Mouse (Mus musculus) fat pad, adult 2 months (tissue): ENCODE results near the gene Prdm9.

ENCODE experiments used
- DNase-seq: peaks from one replicate; pipeline ENCODE4 v3.0.0-alpha.2; 2011; ENCODE audit warnings: low read depth, low spot score; ENCODE audit errors: extremely low read depth

Prdm9 gene

GRCm38 (mm10) chr17:15528887-15529286 is 35.3 kb downstream of the Prdm9 start:
- no peak for DNase-seq

DNA sequence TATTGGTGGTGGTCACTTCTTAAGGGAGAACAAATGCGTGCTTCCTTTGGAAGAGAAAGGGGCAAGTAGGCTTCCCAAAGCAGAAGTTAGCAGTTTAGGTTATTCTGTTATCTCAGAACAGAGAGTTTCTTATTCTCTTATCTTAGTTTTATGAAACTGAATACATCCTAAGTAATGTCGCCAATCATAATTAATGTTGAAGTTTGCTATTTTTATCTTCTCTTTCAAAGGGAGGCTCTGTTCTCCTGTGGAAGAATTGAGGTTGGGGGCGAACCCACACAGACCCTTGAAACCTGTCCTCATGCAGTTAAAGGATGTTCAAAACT is 36.4 kb downstream of the Prdm9 start:
- DNase-seq, result no peak

DNA sequence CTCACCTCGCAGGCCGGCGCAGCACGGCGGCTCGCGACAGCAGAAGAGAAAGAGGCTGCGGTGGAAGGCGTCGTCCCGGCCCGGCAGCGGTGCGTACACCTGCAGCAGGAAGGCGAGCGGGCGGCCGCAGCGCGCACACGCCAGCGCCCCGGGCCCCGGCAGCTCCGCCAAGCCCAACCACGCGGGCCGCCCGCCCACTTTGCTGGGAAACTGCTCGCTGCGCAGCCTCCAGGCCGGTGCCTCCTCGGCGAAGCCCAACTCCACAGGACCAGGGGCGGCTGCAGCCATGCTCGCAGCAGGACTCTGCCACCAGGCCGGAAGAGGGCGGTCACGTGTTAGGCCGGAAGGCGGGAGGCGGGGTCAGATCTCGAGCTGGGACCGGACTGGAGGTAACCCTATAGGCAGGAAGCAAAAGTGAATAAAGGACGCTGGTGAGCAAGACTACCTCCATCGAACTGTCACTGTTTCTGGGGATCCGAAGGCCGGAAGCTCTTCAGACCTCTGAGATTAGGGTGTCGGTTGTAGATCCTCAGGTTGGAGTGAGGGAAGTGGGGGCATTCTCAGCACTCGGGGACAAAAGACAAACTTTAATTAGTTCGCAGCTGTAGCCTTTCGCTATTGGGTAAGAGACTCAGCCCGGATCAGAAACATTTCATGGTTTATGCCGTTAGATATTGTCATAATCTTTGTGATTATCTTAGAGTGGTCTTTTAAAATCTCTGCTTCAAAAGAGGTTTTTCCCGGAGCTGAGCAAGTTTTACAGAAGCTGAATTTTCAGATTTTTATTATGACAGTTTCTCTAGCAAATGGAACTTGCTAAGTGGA is 37.0 kb downstream of the Prdm9 start, which contains the start of gene Pdcd2:
TSS of gene Pdcd2 (minus strand) at position 316 of the 825 bp plus-strand sequence.
- DNase-seq, result peak; percentile 50

DNA sequence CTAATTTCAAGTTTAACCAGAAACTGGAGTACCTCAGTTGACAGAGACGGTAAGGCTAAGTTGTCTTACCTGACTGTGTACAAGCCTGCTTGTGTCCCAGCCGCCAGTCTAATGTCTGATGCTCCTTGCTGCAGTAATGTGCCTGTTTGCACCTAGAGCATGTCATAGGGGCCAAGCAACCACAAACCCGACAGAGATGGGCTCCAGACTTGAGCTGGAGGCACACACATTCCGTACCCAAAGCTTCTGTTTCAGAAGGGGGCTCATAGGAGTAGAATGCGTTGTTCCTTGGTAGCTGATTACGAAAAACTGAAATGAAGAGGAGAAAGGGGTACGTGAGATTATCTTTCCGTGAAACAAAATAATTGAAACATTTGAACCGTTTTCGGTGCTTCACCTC is 37.9 kb downstream of the Prdm9 start:
- no peak for DNase-seq

- DNase-seq, result no peak
These were observed 45.4 kb downstream of the Prdm9 start for GRCm38 (mm10) chr17:15518766-15519165.

DNA sequence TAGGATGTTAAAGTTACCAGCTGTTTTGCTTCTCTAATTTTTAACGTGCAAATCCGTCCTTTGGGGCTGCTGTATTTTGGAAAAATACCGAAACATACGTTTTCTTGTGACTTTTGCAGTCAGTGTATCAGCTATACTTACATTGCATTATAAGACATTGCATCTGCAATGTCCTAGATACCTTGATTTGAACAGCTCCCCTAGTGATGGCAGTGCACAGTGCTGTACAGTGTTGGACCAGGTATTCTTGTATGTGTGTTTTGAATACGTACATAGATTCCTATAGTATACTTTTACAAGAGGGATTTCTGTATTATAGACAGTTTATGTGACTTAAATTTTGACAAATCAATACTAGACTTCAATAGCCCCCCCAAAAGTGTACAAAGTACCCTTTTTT is 46.0 kb downstream of the Prdm9 start:
- DNase-seq, result no peak

DNA sequence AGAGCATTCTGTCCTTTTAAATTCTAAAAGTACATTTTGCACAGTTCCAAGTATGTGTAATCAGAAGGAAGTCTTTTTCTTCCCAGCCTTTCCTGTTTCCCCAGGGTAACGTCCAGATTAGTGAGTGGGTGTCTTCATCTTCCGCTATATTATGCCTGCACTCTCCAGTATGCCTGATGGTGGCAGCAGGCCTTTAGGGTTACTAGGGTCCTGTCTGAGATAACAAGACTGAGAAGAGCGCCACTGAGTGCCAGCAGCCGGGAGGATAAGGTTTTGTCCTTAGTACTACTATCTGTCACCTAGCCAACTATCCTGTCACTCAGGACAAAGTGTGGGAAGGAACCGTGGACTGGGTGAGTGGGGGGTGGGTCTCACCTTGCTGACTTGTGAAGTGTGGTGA is 46.4 kb downstream of the Prdm9 start:
- no peak for DNase-seq

DNA sequence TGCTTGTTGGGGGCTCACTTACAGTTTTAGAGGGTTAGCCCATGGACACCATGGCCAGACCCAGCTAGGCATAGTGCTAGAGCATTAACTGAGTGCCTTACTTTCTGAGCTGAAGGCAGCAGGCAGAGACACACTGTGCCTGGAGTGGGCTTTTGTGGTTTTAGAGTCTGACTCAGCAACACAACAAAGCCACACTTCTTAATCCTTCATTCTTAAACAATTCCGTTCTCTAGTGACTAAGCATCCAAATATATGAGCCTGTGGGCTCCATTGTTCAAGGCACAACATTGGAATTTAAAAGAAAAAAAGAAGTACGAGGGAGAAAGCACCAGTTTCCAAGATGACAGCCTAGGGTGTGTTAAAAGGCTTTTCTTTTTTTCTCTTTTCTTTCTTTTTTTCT is 53.5 kb downstream of the Prdm9 start:
- DNase-seq, result no peak

DNA sequence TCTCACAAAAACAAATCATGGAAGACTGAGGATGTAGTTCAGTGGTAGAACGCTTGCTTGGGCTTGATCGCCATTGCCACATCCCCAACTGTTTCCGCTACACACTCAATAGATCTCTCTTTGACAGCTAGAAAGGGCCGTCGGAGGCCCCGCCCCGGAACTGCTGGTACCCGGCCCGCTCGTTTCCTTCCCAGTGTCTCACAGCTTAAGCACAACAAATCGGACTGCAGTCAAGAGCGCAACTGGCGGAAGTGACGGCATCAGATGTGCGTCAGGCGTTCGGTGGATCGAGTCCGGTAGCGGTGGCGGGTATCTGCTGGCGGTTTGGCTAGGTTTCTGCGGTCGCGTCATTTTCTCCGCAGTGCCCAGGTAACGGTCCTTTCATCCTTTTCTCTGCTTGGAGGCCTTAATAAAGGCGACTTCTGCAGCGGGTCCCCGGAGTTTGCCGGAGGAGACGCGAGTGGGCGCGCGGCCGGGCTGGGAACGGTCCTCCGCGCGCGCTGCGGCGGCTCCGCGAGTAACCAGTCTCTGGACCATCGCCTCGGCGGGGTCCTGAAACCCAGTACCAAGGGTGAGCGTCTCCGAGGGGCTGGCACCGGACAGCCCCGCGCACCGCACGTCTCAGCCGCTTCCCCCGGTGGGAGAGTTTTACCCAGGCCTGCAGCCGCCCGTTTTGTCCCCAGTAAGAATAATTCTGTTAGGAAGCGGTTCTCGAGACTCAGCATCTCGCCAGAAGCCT is 64.3 kb downstream of the Prdm9 start, which contains the start of the genes Psmb1 and Tbp:
TSS of gene Psmb1 (minus strand) at position 96 of the 739 bp plus-strand sequence.
TSS of gene Tbp (plus strand) at position 233 of the 739 bp plus-strand sequence.
- peak; percentile 86 for DNase-seq

DNA sequence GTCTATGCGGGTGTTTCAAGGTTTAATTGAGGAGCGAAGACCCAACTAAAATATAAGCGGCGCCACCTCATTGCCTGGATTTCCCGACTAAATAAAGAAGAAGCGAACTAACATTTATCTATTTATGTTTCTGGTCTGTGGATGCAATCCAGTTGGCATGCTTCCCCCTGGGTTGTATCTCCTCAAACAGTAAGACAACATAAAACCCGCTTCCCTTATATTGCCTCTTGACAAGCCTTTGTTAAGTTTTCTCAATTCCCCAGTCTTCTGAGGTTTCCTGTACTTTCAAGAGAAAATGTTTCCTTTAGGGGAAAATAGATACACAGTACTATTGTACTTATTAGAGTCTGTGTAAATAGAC is 65.4 kb downstream of the Prdm9 start:
- no peak for DNase-seq

GRCm38 (mm10) chr17:15497882-15498752 is 66.0 kb downstream of the Prdm9 start:
- peak; percentile 47 for DNase-seq
